Mouse (Mus musculus) brain, adult 2 months (tissue): Measurements from ENCODE around the gene Zdhhc23.

Experiments used
- DNase-seq: peaks from one replicate; pipeline ENCODE4 v3.0.0; 2011; ENCODE audit warnings: low read depth, low spot score

The Zdhhc23 gene

DNA sequence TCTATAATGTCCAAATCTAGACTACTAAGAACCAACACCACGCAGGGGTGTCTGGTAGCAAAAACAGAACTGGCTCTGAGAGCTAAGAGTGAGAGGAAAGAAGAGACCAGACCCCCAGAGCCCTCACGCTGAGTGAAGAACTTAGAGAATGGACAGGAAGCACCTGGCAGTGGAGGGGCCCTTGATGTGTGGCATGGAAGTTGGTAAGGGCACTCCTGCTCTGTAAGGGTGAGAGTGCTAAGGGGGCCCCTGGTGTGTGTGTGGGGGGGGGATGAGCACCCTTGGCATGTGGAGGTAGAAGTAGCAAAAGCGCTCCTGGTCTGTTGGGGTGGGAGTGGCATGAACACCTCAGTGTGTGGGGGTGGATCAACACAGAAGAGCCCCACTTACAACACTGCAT lies 9.2 kb downstream of the Zdhhc23 start:
- DNase-seq, result no peak

- DNase-seq, result no peak
Observed at GRCm38 (mm10) chr16:43965781-43966389, 13.7 kb downstream of the Zdhhc23 start.

DNA sequence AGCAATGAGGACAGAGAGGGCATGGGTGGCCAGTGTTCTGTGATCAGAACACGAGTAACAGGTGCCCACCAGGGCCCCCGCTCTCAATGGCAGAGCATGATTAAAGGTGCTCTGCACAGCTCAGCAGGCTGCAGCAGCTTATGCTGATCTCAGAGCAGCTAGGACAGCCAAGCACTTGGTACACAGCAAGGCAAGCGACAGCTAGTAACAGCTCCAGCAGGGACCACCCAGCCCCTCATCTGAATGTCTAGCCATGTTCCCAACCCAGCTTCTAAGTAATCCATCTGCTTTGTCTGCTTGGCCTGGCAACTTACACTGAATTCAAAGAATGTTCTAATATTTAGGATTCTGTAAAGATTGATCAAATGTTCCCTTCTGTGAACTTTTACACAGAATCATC lies 15.8 kb downstream of the Zdhhc23 start:
- no peak for DNase-seq

GRCm38 (mm10) chr16:43963291-43963690 lies 16.3 kb downstream of the Zdhhc23 start:
- peak; percentile 77 for DNase-seq

GRCm38 (mm10) chr16:43958038-43958437 lies 21.6 kb downstream of the Zdhhc23 start:
- DNase-seq, result no peak

DNA sequence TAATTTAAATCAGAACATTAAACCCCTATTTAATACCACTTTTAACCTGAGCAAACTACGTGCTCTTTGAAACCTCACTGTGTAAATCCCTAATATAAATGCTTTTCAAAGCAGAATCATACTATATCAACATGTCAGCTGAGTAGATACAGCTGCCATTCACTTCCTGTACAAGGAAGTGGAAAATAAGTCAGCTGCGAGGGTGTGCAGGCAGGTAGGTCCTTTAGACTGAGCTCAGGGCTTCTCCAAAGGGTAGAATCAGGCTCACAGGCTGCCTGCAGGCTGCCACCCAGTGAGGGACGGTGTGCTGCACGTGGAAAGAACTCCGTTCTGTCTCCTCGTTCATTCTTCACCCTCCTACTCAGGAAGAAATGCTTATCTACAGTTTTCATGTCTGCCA lies 24.7 kb downstream of the Zdhhc23 start:
- no peak for DNase-seq

DNA sequence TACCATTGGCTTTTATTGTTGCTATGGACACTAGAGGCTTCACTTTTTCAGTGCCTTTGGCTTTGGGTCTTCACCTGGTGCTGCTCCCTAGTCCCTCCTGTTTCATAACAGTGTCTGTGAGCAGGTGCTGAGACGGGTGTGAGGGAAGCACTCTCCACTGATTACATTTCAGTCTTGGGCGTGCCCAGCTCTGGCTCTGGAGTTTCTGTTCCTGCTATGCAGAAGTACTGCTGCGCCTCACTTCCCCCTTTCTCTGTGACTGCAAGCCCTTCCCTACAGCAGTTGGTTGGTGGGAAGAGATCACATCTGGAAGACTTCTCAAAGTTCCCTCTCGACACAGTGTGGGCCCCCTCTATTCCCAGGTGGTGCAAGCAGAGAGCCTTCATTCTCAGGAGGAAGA lies 28.0 kb downstream of the Zdhhc23 start:
- DNase-seq, result no peak

DNA sequence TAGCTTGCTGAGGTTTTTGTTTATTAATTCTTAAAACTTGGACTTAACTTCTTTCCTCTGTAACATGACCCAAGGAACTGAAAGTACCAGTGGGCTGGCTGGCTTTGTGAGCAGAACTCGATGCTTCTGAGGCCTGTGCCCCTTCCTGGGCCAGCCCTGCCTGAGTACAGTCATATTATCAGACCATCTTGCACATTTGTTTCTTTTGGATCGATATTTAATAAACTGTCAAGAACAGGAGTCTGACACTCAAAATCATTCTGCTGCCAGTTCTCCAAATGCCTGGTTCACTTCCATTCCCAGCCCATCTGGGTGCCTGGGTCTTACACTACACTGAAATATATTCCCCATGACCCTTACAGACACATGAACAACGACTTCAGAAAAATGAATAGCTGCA lies 33.7 kb downstream of the Zdhhc23 start:
- no peak for DNase-seq

DNA sequence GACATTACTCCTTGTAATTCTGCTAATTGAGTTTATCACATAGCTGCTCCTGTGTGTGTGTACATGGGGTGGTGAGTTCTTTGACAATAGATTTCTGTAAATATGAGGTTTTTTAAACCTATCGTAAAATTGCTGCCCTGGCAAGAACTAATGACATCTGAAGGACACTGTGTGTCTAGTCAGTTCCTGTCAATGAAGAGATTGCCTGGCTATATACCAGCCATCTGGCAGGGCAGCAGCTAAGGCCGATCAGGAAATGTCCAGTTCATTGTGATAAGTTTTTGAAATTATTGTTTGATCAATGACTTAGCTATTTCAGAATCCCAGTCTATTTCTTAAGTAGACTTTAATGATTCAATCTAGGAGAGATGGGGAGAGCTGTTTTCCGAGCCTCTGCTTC lies 34.2 kb downstream of the Zdhhc23 start:
- no peak for DNase-seq

DNA sequence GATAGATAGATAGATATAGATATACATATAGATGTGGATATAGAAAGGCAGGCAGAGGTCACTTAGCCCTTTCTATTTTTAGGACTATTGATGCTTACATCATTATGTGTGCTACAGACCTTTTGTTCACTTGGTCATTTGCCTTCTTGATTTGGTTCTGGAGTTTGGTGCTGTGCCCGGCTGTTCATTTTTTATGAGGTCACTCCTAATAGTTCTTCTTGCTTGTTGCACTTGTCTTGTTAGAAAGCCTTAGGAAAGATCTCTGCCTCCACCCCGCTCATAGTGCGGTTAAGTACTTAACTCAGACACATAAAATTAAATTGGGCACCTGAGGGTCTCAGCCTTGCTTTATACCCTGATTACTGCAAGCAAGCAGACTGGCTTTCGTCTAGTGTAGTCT lies 38.7 kb downstream of the Zdhhc23 start:
- no peak for DNase-seq

GRCm38 (mm10) chr16:43935892-43936291 lies 43.7 kb downstream of the Zdhhc23 start:
- peak; percentile 60 for DNase-seq

DNA sequence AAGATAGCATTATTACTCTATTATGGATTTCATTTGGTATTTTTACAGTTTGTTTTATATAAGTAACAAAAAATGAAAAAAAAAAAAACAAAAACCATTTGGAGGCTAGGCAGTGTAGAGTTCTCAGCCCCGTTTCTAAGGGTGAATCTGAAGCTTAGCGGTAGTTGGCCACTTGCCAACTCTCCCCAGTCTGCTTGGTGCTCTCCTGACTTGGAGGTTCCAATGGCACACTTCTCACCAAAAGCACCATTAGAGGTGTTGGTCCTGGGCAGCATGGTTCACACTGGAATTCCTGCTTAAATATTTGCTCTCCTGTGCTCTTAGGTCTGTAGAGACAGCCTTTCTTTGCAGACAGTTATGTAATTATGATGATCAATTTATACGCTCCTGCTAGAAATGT lies 44.2 kb downstream of the Zdhhc23 start:
- DNase-seq, result peak; percentile 54

DNA sequence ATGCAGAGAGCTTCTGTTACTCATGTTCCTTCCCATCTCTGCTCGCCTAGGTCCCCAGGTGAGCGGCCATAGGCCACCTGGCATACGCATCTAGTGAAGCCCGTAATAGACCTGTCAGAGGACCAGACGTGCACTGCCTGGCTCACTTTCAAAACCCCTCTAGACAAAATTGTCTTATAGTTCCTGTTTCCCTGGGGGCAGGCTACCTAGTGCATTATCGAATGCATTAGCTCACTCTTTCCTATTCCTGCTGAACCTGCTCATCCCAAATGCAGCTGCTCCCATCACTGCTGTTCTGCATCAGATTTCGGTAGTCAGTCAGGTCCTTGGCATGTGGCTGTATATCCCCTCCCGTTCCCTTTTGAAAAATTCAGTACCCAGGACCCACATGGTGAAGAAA lies 44.7 kb downstream of the Zdhhc23 start:
- no peak for DNase-seq

- no peak for DNase-seq
Observed at GRCm38 (mm10) chr16:43933041-43933440, 46.5 kb downstream of the Zdhhc23 start.

- DNase-seq, result no peak
Observed at GRCm38 (mm10) chr16:43932319-43932718, 47.3 kb downstream of the Zdhhc23 start.

- DNase-seq, result peak; percentile 65
Observed at GRCm38 (mm10) chr16:43931502-43931901, 48.1 kb downstream of the Zdhhc23 start.

DNA sequence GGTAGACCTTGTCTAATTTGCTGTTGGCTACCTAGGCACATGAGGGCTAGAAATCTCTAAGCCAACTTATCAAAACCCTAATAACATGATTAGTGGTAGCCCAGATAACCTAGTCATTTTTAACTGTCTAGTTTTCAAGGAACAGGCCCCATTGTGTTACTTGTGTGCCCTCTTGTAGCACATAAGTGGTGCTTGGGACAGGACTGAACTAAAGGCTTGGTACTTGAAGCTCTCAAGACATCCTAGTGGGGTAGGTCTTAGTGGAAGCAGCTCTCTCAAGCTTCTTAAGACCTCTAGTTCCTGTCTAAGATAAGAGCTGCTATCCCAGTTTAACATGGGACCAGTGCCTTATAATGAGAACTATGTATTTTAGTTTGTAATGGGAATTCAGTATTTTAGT lies 49.0 kb downstream of the Zdhhc23 start:
- DNase-seq, result no peak

DNA sequence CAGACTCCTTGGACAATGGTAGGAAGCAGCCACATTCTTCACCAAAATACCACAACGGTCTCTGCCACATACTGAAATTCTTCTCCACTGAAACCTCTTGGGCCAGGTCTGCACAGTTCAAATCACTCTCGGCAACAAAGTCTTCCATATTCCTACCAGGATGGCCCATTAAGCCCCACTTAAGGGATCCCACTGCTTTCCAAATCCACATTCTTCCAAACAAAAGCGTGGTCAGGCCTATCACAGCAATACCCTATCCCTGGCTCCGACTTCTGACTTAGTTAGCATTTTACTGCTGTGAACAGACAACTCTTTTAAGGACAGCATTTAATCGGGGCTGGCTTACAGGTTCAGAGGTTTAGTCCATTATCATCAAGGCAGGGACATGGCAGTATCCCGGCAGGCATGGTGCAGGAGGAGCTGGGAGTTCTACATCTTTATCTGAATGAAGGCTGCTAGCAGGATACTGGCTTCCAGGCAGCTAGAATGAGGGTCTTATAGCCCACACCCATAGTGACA lies 53.2 kb downstream of the Zdhhc23 start, which contains the start of gene Qtrt2:
TSS of gene Qtrt2 (minus strand) at position 469 of the 519 bp plus-strand sequence.
- no peak for DNase-seq

DNA sequence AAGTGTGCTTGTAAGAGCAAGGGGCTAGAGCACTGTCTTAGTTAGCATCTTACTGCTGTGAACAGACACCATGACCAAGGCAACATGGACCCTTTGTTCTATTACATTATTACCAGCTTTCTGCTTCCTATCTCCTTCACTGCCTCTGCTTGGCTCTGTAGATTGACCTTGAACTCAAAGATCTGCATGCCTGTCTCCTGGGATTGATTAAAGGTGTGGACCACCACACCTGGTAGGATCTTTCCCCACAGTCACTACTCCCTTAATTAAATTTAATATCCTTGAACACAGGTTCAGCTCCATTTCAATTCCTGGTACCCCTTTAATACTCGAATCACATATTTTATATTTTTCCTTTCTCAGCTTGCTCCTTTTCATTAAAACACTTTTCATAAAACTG lies 53.7 kb downstream of the Zdhhc23 start:
- no peak for DNase-seq

GRCm38 (mm10) chr16:43925001-43925558 lies 54.5 kb downstream of the Zdhhc23 start:
- peak; percentile 52 for DNase-seq

DNA sequence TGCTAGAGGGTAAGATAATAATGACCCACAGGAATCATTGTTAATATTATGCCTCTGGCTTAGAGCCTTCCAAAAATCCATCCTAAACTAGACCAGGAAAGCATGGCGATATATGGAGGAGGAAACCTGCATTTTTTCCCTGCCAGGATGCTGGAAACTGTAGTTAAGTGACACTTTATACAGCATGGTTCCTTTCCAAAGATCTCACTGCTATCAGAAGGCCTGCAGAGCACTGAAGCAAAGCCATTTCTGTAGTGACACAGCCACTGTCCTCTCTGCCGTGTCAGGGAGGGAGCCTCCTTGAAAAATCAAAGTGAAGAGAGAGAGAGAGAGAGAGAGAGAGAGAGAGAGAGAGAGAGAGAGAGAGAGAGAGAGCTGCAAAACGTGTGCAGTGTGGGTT lies 57.0 kb downstream of the Zdhhc23 start:
- DNase-seq, result no peak

GRCm38 (mm10) chr16:43922024-43922423 lies 57.6 kb downstream of the Zdhhc23 start:
- DNase-seq, result no peak

- no peak for DNase-seq
Observed at GRCm38 (mm10) chr16:43918867-43919266, 60.7 kb downstream of the Zdhhc23 start.
